Mouse (Mus musculus) neural tube, embryonic 15.5 days (tissue): Measurements from ENCODE around the gene Kcnh6. TPM values are rescaled to one million over a fixed set of nuclear protein-coding genes. Genes with fewer than 3 reads are reported as not detected.

Source experiments
- ATAC-seq: fragments of 200-750 bp; cut with Nextera tagmentation; 2 replicates; pipeline ENCODE4 v1.8.0; 2017; ENCODE audit warnings: mild to moderate bottlenecking, moderate TSS enrichment, moderate library complexity; ENCODE audit not compliant: low FRiP score
- H3K27ac ChIP-seq: fragments of 300-500 bp; sonication (generic); replicated peaks from 2 replicates; pipeline ENCODE4 v1.5.1; 2015; ENCODE audit warnings: mild to moderate bottlenecking, inconsistent platforms
- H3K27me3 ChIP-seq: fragments of 300-500 bp; sonication (generic); replicated peaks from 2 replicates; pipeline ENCODE4 v1.6.1; 2015; ENCODE audit warnings: inconsistent platforms
- H3K36me3 ChIP-seq: fragments of 300-500 bp; sonication (generic); 2 replicates; pipeline ENCODE4 v1.6.1; 2015; ENCODE audit warnings: inconsistent platforms
- H3K4me1 ChIP-seq: fragments of 300-500 bp; sonication (generic); 2 replicates; pipeline ENCODE4 v1.6.1; 2015; ENCODE audit warnings: inconsistent platforms
- H3K4me2 ChIP-seq: fragments of 300-500 bp; sonication (generic); 2 replicates; pipeline ENCODE4 v1.6.1; 2015; ENCODE audit warnings: inconsistent platforms, mild to moderate bottlenecking, moderate library complexity
- H3K4me3 ChIP-seq: fragments of 300-500 bp; sonication (generic); replicated peaks from 2 replicates; pipeline ENCODE4 v1.5.1; 2015; ENCODE audit warnings: mild to moderate bottlenecking, inconsistent platforms
- H3K9ac ChIP-seq: fragments of 300-500 bp; sonication (generic); replicated peaks from 2 replicates; pipeline ENCODE4 v1.6.1; 2015; ENCODE audit warnings: mild to moderate bottlenecking, inconsistent platforms
- H3K9me3 ChIP-seq: fragments of 300-500 bp; sonication (generic); replicated peaks from 2 replicates; pipeline ENCODE4 v1.6.1; 2016; ENCODE audit warnings: inconsistent platforms
- WGBS: fragments of 180-500 bp; shearing (Covaris S2); methylation state at CpG from one replicate; pipeline ENCODE4 v1.1.7; 2015; ENCODE audit warnings: mixed read lengths; 5-methylcytosine and 5-hydroxymethylcytosine counted together
- polyA plus RNA-seq: library from polyadenylated mRNA; unstranded; fragments of >200 nt; fragmentation: Nextera tagmentation; extraction: Ambion mirVana; gene quantifications from 2 replicates; pipeline ENCODE4 v1.2.1, GENCODE M21; 2015

Gene Kcnh6
- polyA plus RNA-seq, 1 experiment from 2014 or later = 4.2 TPM

- H3K4me2 ChIP-seq = no peak overlapping the region
- ATAC-seq = no peak
- H3K36me3 ChIP-seq = peaks cover 28% of the 10 kb centered on the region
- H3K9me3 ChIP-seq = no peaks in the 10 kb centered on the region
- no peaks in the 10 kb centered on the region for H3K27me3 ChIP-seq
- H3K27ac ChIP-seq = no peak overlapping the region
- H3K4me1 ChIP-seq = peaks cover 5% of the 10 kb centered on the region; the same call in 1 of the 2 replicates
- no peak overlapping the region for H3K4me3 ChIP-seq
- no peak overlapping the region for H3K9ac ChIP-seq
- 94% methylated on average over 1 of the region's 1 CpGs for WGBS
Measured at GRCm38 (mm10) chr11:106045256-106045655, 37.3 kb downstream of the Kcnh6 start.

GRCm38 (mm10) chr11:106045780-106046179 is 37.9 kb downstream of the Kcnh6 start:
- Histone ChIP-seq H3K36me3 (peaks cover 30% of the 10 kb centered on the region), H3K9me3 (no peaks in the 10 kb centered on the region), H3K27me3 (no peaks in the 10 kb centered on the region), H3K27ac (no peak overlapping the region), H3K4me3 (no peak overlapping the region), H3K4me1 (no peaks in the 10 kb centered on the region), H3K9ac (no peak overlapping the region), H3K4me2 (no peak overlapping the region)
- no peak for ATAC-seq
- 98% methylated on average over 3 of the region's 3 CpGs for WGBS

- Histone ChIP-seq H3K9me3 (no peaks in the 10 kb centered on the region), H3K27ac (no peak overlapping the region), H3K4me1 (no peaks in the 10 kb centered on the region), H3K4me3 (no peak overlapping the region), H3K27me3 (no peaks in the 10 kb centered on the region), H3K9ac (no peak overlapping the region), H3K4me2 (no peak overlapping the region), H3K36me3 (peaks cover 38% of the 10 kb centered on the region)
- ATAC-seq = no peak
- WGBS = 91% methylated on average over 9 of the region's 9 CpGs
Measured at GRCm38 (mm10) chr11:106046584-106046983, 38.7 kb downstream of the Kcnh6 start.

GRCm38 (mm10) chr11:106053921-106054320 is 46.0 kb downstream of the Kcnh6 start:
- Histone ChIP-seq H3K4me3 (no peak overlapping the region), H3K36me3 (peaks cover 93% of the 10 kb centered on the region), H3K27me3 (no peaks in the 10 kb centered on the region), H3K9me3 (no peaks in the 10 kb centered on the region), H3K4me2 (no peak overlapping the region), H3K9ac (no peak overlapping the region), H3K4me1 (no peaks in the 10 kb centered on the region), H3K27ac (no peak overlapping the region)
- 90% methylated on average over 2 of the region's 2 CpGs for WGBS
- ATAC-seq = no peak

DNA sequence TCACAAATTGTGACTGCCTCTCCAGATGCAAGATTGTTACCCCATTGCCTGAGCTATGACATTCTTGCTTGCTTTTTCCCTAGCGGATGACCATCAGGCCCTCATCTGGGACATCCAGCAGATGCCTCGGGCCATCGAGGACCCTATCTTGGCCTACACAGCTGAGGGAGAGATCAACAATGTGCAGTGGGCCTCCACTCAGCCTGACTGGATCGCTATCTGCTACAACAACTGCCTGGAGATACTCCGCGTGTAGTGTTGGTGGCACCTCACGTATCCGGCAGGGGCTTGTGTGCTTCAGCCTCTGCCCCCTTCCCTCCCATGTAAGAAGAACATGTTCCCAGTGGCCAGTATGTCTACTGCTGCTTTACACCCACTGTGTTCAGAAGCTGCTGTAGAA is 46.7 kb downstream of the Kcnh6 start:
- WGBS = 95% methylated on average over 8 of the region's 8 CpGs
- Histone ChIP-seq H3K9ac (no peak overlapping the region), H3K4me1 (no peaks in the 10 kb centered on the region), H3K27me3 (no peaks in the 10 kb centered on the region), H3K4me2 (no peak overlapping the region), H3K36me3 (peaks cover 93% of the 10 kb centered on the region), H3K9me3 (no peaks in the 10 kb centered on the region), H3K4me3 (no peak overlapping the region), H3K27ac (no peak overlapping the region)
- ATAC-seq = no peak

- no peaks in the 10 kb centered on the region for H3K4me1 ChIP-seq
- WGBS = 91% methylated on average over 6 of the region's 6 CpGs
- no peak overlapping the region for H3K4me2 ChIP-seq
- H3K27ac ChIP-seq = no peak overlapping the region
- H3K36me3 ChIP-seq = peaks cover 97% of the 10 kb centered on the region
- no peaks in the 10 kb centered on the region for H3K27me3 ChIP-seq
- H3K9me3 ChIP-seq = no peaks in the 10 kb centered on the region
- no peak overlapping the region for H3K9ac ChIP-seq
- H3K4me3 ChIP-seq = no peak overlapping the region
- ATAC-seq = no peak
Measured at GRCm38 (mm10) chr11:106055341-106055740, 47.4 kb downstream of the Kcnh6 start.

- H3K9ac ChIP-seq = no peak overlapping the region
- H3K4me2 ChIP-seq = no peak overlapping the region
- ATAC-seq = no peak
- 92% methylated on average over 8 of the region's 8 CpGs for WGBS
- peaks cover 83% of the 10 kb centered on the region for H3K36me3 ChIP-seq
- no peaks in the 10 kb centered on the region for H3K27me3 ChIP-seq
- H3K27ac ChIP-seq = no peak overlapping the region
- H3K9me3 ChIP-seq = no peaks in the 10 kb centered on the region
- no peak overlapping the region for H3K4me3 ChIP-seq
- H3K4me1 ChIP-seq = no peaks in the 10 kb centered on the region
Measured at GRCm38 (mm10) chr11:106056819-106057491, 49.0 kb downstream of the Kcnh6 start.

DNA sequence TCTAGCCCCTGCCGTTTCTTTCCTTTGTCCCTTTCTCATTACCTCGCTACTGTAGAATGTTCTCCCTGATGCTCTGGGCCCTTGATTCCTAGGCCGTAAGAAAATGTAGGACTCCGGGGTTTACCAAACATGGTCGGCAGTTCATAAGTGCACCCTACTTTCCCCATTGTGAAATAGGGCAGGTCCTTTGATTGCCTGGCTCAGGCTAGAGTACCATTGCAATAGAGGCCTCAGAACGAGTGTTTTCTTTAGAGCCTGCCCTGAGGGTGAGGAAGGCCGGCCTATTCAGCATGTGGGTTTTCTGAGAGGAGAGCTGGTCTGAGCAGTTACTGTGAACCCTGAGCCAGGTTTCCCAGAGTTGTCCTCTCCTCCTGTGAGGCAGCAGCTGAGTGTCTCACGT is 50.1 kb downstream of the Kcnh6 start:
- Histone ChIP-seq H3K4me2 (no peak overlapping the region), H3K27me3 (no peaks in the 10 kb centered on the region), H3K36me3 (peaks cover 73% of the 10 kb centered on the region), H3K4me1 (no peaks in the 10 kb centered on the region), H3K9me3 (no peaks in the 10 kb centered on the region), H3K9ac (no peak overlapping the region), H3K27ac (no peak overlapping the region), H3K4me3 (no peak overlapping the region)
- WGBS = 80% methylated on average over 8 of the region's 8 CpGs
- ATAC-seq = no peak

DNA sequence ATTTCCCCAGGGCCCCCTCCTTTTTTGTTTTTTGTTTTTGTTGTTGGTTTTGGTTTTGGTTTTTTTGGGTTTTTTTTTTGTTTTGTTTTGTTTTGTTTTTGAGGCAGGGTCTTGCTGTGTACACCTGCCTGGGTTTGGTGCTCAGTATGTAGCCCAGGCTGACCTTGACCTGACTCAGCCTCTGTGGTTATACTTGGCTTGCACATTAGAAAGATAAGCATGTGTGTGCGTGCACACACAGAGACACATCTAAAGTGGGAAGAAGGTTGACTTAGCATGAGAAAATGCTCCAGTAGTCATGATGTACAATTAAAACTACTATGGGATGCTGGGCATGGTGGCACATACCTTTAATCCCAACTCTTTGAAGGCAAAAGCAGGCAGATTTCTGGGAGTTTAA is 52.6 kb downstream of the Kcnh6 start:
- no peak overlapping the region for H3K27ac ChIP-seq
- 0 out of 2 replicates have a peak, but pooled peaks cover 3% of the 10 kb centered on the region for H3K4me1 ChIP-seq
- ATAC-seq = no peak
- peaks cover 47% of the 10 kb centered on the region for H3K36me3 ChIP-seq
- H3K27me3 ChIP-seq = no peaks in the 10 kb centered on the region
- 94% methylated on average over 1 of the region's 1 CpGs for WGBS
- H3K4me2 ChIP-seq = no peak overlapping the region
- H3K9ac ChIP-seq = no peak overlapping the region
- H3K9me3 ChIP-seq = no peaks in the 10 kb centered on the region
- no peak overlapping the region for H3K4me3 ChIP-seq

DNA sequence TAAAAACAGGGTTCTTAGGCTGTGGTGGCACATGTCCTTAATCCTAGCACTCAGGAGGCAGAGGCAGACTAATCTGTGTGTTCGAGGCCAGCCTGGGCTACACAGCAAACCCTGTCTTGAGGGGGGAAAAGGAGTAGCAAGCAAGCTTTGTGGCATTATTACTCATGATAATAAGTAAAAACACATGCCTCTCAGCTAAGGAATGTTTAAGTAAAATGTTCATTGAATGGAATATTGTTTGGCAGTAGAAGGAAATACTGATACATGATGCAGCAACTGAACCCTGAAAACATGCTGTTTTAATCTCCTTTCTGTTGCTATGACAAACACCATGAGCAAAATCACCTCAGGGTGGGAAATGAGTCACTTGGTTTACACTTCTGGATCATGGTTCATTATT is 53.4 kb downstream of the Kcnh6 start:
- 93% methylated on average over 1 of the region's 1 CpGs for WGBS
- H3K9me3 ChIP-seq = no peaks in the 10 kb centered on the region
- no peak for ATAC-seq
- no peaks in the 10 kb centered on the region for H3K27me3 ChIP-seq
- no peak overlapping the region for H3K27ac ChIP-seq
- H3K4me3 ChIP-seq = no peak overlapping the region
- peaks cover 3% of the 10 kb centered on the region; the same call in 1 of the 2 replicates for H3K4me1 ChIP-seq
- no peak overlapping the region for H3K4me2 ChIP-seq
- no peak overlapping the region for H3K9ac ChIP-seq
- H3K36me3 ChIP-seq = peaks cover 40% of the 10 kb centered on the region

DNA sequence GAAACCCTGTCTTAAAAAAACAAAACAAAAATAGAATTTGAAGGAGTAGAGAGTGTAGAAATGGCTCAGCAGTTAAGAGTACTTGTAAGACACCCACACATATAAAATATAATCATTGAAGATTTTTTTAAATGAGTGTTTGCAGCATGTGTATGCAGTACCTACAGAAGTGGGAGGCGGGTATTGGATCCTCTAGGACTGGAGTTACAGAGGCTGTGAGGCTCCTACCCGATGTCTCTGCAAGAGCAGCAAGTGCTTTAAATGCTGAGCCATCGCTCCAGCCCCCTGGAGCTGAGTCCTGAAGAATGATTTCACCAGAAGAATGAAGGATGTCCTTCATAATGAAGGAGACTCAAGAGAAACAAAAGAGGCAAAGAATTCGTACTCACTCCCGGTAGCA is 55.8 kb downstream of the Kcnh6 start:
- ATAC-seq = no peak

GRCm38 (mm10) chr11:106065073-106065922 is 57.4 kb downstream of the Kcnh6 start:
- Histone ChIP-seq H3K27me3 (no peaks in the 10 kb centered on the region), H3K4me3 (peak overlapping the region; percentile 77), H3K27ac (peak overlapping the region; percentile 87), H3K9ac (no peak overlapping the region), H3K36me3 (peaks cover 4% of the 10 kb centered on the region; the same call in 1 of the 2 replicates), H3K9me3 (no peaks in the 10 kb centered on the region), H3K4me1 (peaks cover 16% of the 10 kb centered on the region), H3K4me2 (peak overlapping the region; percentile 91)
- ATAC-seq = no peak
- WGBS = 42% methylated on average over 18 of the region's 18 CpGs

More for the DNA sequence above, 55.8 kb downstream of the Kcnh6 start:
- no peaks in the 10 kb centered on the region for H3K9me3 ChIP-seq
- no peak overlapping the region for H3K9ac ChIP-seq
- no peak overlapping the region for H3K4me2 ChIP-seq
- WGBS = 83% methylated on average over 5 of the region's 5 CpGs
- peaks cover 16% of the 10 kb centered on the region for H3K4me1 ChIP-seq
- no peak overlapping the region for H3K27ac ChIP-seq
- no peaks in the 10 kb centered on the region for H3K27me3 ChIP-seq
- no peak overlapping the region for H3K4me3 ChIP-seq
- H3K36me3 ChIP-seq = peaks cover 15% of the 10 kb centered on the region
